Mouse (Mus musculus) c-Kit-negative CD71-positive TER-119-positive erythroid progenitor cells, embryonic 14.5 days (primary cell): ENCODE measurements around the gene Fam178b.
"Not testable (repeated sequence)": the region's sequence is repeated elsewhere in the genome, so short reads cannot be mapped to it uniquely, and the experiment has no call there.

Experiments
- DNase-seq: peaks from one replicate; pipeline ENCODE4 v3.0.0-alpha.2; 2013; ENCODE audit warnings: low read depth, low spot score

Fam178b gene

GRCm38 (mm10) chr1:36546888-36547471 is 136.0 kb downstream of the Fam178b start, which contains the start of gene Ankrd39:
Gene Ankrd39, minus strand, starts transcription at chr1:36547445.
- peak; percentile 93 for DNase-seq

- no peak for DNase-seq
Measured at GRCm38 (mm10) chr1:36545845-36546600, 137.0 kb downstream of the Fam178b start.

- no peak for DNase-seq
Measured at GRCm38 (mm10) chr1:36545382-36545781, 137.6 kb downstream of the Fam178b start.

GRCm38 (mm10) chr1:36542925-36543324 is 140.1 kb downstream of the Fam178b start:
- no peak for DNase-seq

GRCm38 (mm10) chr1:36541844-36542243 is 141.1 kb downstream of the Fam178b start:
- no peak for DNase-seq

- no peak for DNase-seq
Measured at GRCm38 (mm10) chr1:36540807-36541206, 142.2 kb downstream of the Fam178b start.

GRCm38 (mm10) chr1:36540132-36540531 is 142.9 kb downstream of the Fam178b start:
- DNase-seq, result no peak

GRCm38 (mm10) chr1:36539186-36539585 is 143.8 kb downstream of the Fam178b start, which contains the start of gene Gm42417:
Gene Gm42417, minus strand, starts transcription at chr1:36539429.
- DNase-seq, result no peak

- DNase-seq, result no peak
Measured at GRCm38 (mm10) chr1:36538727-36539126, 144.3 kb downstream of the Fam178b start.

- DNase-seq, result not testable (repeated sequence)
Measured at GRCm38 (mm10) chr1:36536783-36537182, 146.2 kb downstream of the Fam178b start, which contains the start of gene Ankrd23. Gene Ankrd23, minus strand, starts transcription at chr1:36536883.

GRCm38 (mm10) chr1:36536397-36536728 is 146.6 kb downstream of the Fam178b start:
- no peak for DNase-seq

GRCm38 (mm10) chr1:36535477-36536396 is 147.2 kb downstream of the Fam178b start:
- DNase-seq, result no peak

- no peak for DNase-seq
Measured at GRCm38 (mm10) chr1:36534595-36535058, 148.4 kb downstream of the Fam178b start.

- DNase-seq, result no peak
Measured at GRCm38 (mm10) chr1:36533546-36533945, 149.4 kb downstream of the Fam178b start.

- DNase-seq, result no peak
Measured at GRCm38 (mm10) chr1:36531461-36531860, 151.5 kb downstream of the Fam178b start.

GRCm38 (mm10) chr1:36530962-36531361 is 152.0 kb downstream of the Fam178b start:
- no peak for DNase-seq

GRCm38 (mm10) chr1:36530485-36530884 is 152.5 kb downstream of the Fam178b start:
- DNase-seq, result no peak

GRCm38 (mm10) chr1:36529875-36530274 is 153.1 kb downstream of the Fam178b start:
- no peak for DNase-seq

- no peak for DNase-seq
Measured at GRCm38 (mm10) chr1:36529274-36529673, 153.7 kb downstream of the Fam178b start.

GRCm38 (mm10) chr1:36528351-36528750 is 154.6 kb downstream of the Fam178b start:
- DNase-seq, result no peak

- no peak for DNase-seq
Measured at GRCm38 (mm10) chr1:36526903-36527302, 156.1 kb downstream of the Fam178b start.

- DNase-seq, result no peak
Measured at GRCm38 (mm10) chr1:36525774-36526173, 157.2 kb downstream of the Fam178b start.
